Mouse (Mus musculus): ENCODE data around the gene Rnd1. TPM values are rescaled to one million over a fixed set of nuclear protein-coding genes. Genes with fewer than 3 reads are reported as not detected.
A peak's percentile ranks its signal among the peaks of the same experiment; 100 is the strongest.

The Rnd1 gene
- polyA plus RNA-seq, 1 experiment from 2014 or later = 7.3 TPM

- peak; percentile 64 for ATAC-seq (ENCODE audit: low read depth)
- 7% methylated on average over 7 of the region's 7 CpGs for WGBS
Measured at GRCm38 (mm10) chr15:98674284-98674993, 2.8 kb downstream of the Rnd1 start.

DNA sequence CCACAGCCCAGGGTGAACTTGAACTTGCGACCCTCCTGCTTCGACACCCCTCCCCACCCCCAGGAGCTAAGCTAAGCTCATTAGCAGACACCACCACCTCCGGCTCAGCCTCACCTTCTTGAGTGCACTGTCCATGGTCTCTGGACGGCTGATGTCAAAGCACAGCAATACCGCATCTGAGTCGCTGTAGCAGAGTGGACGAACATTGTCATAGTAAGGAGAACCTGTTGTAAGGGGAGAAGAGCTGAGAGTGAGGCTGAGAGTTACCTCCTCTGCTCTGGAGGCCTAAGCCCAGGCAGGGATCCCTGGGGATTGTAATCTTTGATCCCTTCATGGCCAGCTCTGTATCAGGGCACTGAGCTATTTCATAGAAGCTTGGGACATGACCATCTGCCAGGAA lies 3.5 kb downstream of the Rnd1 start:
- H3K36me3 ChIP-seq (ENCODE audit: control insufficient read depth, insufficient read depth, low read length) = no peaks in the 10 kb centered on the region
- no peak overlapping the region; the same call in 1 of the 2 replicates for H3K9ac ChIP-seq (replicated peaks; ENCODE audit: low read depth, low read length)
- H3K4me2 ChIP-seq (ENCODE audit: low read depth, low read length) = peak overlapping the region; percentile 97; the same call in 1 of the 2 replicates
- no peaks in the 10 kb centered on the region for H3K27me3 ChIP-seq (ENCODE audit: control insufficient read depth, insufficient read depth, low read length)
- WGBS = 83% methylated on average over 7 of the region's 7 CpGs
- no peak overlapping the region for H3K4me3 ChIP-seq (ENCODE audit: low read depth, low read length)
- H3K4me1 ChIP-seq (ENCODE audit: control insufficient read depth, insufficient read depth, low read length) = peaks cover 21% of the 10 kb centered on the region; the same call in 1 of the 2 replicates
- peak overlapping the region; percentile 3 for H3K27ac ChIP-seq (ENCODE audit: low read depth, low read length)
- ATAC-seq (ENCODE audit: low read depth) = no peak
- H3K9me3 ChIP-seq (ENCODE audit: control insufficient read depth, low read length) = no peaks in the 10 kb centered on the region

More at GRCm38 (mm10) chr15:98674284-98674993, 2.8 kb downstream of the Rnd1 start:
- Histone ChIP-seq H3K4me3 (ENCODE audit: low read depth, low read length) (peak overlapping the region; percentile 40), H3K36me3 (ENCODE audit: control insufficient read depth, insufficient read depth, low read length) (no peaks in the 10 kb centered on the region), H3K4me1 (ENCODE audit: control insufficient read depth, insufficient read depth, low read length) (peaks cover 21% of the 10 kb centered on the region; the same call in 1 of the 2 replicates), H3K27ac (ENCODE audit: low read depth, low read length) (peak overlapping the region; percentile 44), H3K27me3 (ENCODE audit: control insufficient read depth, insufficient read depth, low read length) (no peaks in the 10 kb centered on the region), H3K4me2 (ENCODE audit: low read depth, low read length) (peak overlapping the region; percentile 97), H3K9me3 (ENCODE audit: control insufficient read depth, low read length) (no peaks in the 10 kb centered on the region), H3K9ac (replicated peaks; ENCODE audit: low read depth, low read length) (peak overlapping the region; percentile 25)

GRCm38 (mm10) chr15:98672592-98672991 lies 4.7 kb downstream of the Rnd1 start:
- ATAC-seq (ENCODE audit: low read depth) = no peak
- 86% methylated on average over 4 of the region's 4 CpGs for WGBS
- H3K9ac ChIP-seq (replicated peaks; ENCODE audit: low read depth, low read length) = no peak overlapping the region

GRCm38 (mm10) chr15:98664042-98664907 lies 13.0 kb downstream of the Rnd1 start:
- Histone ChIP-seq H3K36me3 (ENCODE audit: control insufficient read depth, insufficient read depth, low read length) (no peaks in the 10 kb centered on the region), H3K9ac (replicated peaks; ENCODE audit: low read depth, low read length) (no peak overlapping the region), H3K4me2 (ENCODE audit: low read depth, low read length) (no peak overlapping the region), H3K27ac (ENCODE audit: low read depth, low read length) (no peak overlapping the region), H3K27me3 (ENCODE audit: control insufficient read depth, insufficient read depth, low read length) (no peaks in the 10 kb centered on the region), H3K9me3 (ENCODE audit: control insufficient read depth, low read length) (no peaks in the 10 kb centered on the region), H3K4me1 (ENCODE audit: control insufficient read depth, insufficient read depth, low read length) (peaks cover 5% of the 10 kb centered on the region; the same call in 1 of the 2 replicates), H3K4me3 (ENCODE audit: low read depth, low read length) (no peak overlapping the region)
- WGBS = 85% methylated on average over 11 of the region's 11 CpGs
- no peak for ATAC-seq (ENCODE audit: low read depth)

More at GRCm38 (mm10) chr15:98672592-98672991, 4.7 kb downstream of the Rnd1 start:
- Histone ChIP-seq H3K4me3 (ENCODE audit: low read depth, low read length) (no peak overlapping the region), H3K27ac (ENCODE audit: low read depth, low read length) (no peak overlapping the region), H3K9me3 (ENCODE audit: control insufficient read depth, low read length) (no peaks in the 10 kb centered on the region), H3K36me3 (ENCODE audit: control insufficient read depth, insufficient read depth, low read length) (no peaks in the 10 kb centered on the region), H3K4me1 (ENCODE audit: control insufficient read depth, insufficient read depth, low read length) (peaks cover 21% of the 10 kb centered on the region; the same call in 1 of the 2 replicates), H3K27me3 (ENCODE audit: control insufficient read depth, insufficient read depth, low read length) (no peaks in the 10 kb centered on the region), H3K4me2 (ENCODE audit: low read depth, low read length) (no peak overlapping the region)

GRCm38 (mm10) chr15:98662567-98663545 lies 14.4 kb downstream of the Rnd1 start, which contains the start of gene Ddx23:
Gene Ddx23 (minus strand): TSS chr15:98662894.
- WGBS = 4% methylated on average over 47 of the region's 48 CpGs
- peak; percentile 98 for ATAC-seq (ENCODE audit: low read depth)
- no peaks in the 10 kb centered on the region for H3K27me3 ChIP-seq (ENCODE audit: control insufficient read depth, insufficient read depth, low read length)

DNA sequence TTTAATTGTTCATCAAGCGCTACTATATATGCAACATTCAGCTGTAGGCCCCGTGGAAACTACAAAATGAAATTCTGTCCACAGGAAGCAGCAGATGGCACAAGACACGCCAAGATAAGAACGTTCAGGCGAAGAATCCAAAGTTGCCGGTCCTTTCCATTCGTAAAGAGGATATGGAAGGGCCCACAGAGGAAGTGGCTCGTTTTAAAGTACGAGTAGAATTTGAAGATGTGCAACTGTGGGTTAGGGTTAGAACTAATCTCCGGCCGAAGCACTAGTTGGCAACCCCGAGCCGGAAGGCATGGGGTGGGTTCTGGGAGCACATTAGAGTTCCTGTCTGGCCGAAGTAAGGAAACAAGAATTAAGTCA lies 15.1 kb downstream of the Rnd1 start:
- H3K4me3 ChIP-seq (ENCODE audit: low read depth, low read length) = peak overlapping the region; percentile 80
- peak overlapping the region; percentile 81 for H3K9ac ChIP-seq (replicated peaks; ENCODE audit: low read depth, low read length)
- no peaks in the 10 kb centered on the region for H3K27me3 ChIP-seq (ENCODE audit: control insufficient read depth, insufficient read depth, low read length)
- H3K27ac ChIP-seq (ENCODE audit: low read depth, low read length) = peak overlapping the region; percentile 83
- no peak for ATAC-seq (ENCODE audit: low read depth)
- peak overlapping the region; percentile 68 for H3K4me2 ChIP-seq (ENCODE audit: low read depth, low read length)
- peaks cover 10% of the 10 kb centered on the region for H3K36me3 ChIP-seq (ENCODE audit: control insufficient read depth, insufficient read depth, low read length)
- H3K9me3 ChIP-seq (ENCODE audit: control insufficient read depth, low read length) = no peaks in the 10 kb centered on the region
- H3K4me1 ChIP-seq (ENCODE audit: control insufficient read depth, insufficient read depth, low read length) = peaks cover 5% of the 10 kb centered on the region; the same call in 1 of the 2 replicates
- 2% methylated on average over 14 of the region's 14 CpGs for WGBS

More at GRCm38 (mm10) chr15:98662567-98663545, 14.4 kb downstream of the Rnd1 start, which contains the start of gene Ddx23:
- Histone ChIP-seq H3K9ac (replicated peaks; ENCODE audit: low read depth, low read length) (peak within 1 kb of the TSS; percentile 81), H3K36me3 (ENCODE audit: control insufficient read depth, insufficient read depth, low read length) (0 out of 2 replicates have a peak, but pooled peaks cover 5% of the 10 kb centered on the region), H3K4me3 (ENCODE audit: low read depth, low read length) (peak within 1 kb of the TSS; percentile 80), H3K4me1 (ENCODE audit: control insufficient read depth, insufficient read depth, low read length) (peaks cover 5% of the 10 kb centered on the region; the same call in 1 of the 2 replicates), H3K27ac (ENCODE audit: low read depth, low read length) (peak within 1 kb of the TSS; percentile 83), H3K9me3 (ENCODE audit: control insufficient read depth, low read length) (no peaks in the 10 kb centered on the region), H3K4me2 (ENCODE audit: low read depth, low read length) (peak within 1 kb of the TSS; percentile 68)

DNA sequence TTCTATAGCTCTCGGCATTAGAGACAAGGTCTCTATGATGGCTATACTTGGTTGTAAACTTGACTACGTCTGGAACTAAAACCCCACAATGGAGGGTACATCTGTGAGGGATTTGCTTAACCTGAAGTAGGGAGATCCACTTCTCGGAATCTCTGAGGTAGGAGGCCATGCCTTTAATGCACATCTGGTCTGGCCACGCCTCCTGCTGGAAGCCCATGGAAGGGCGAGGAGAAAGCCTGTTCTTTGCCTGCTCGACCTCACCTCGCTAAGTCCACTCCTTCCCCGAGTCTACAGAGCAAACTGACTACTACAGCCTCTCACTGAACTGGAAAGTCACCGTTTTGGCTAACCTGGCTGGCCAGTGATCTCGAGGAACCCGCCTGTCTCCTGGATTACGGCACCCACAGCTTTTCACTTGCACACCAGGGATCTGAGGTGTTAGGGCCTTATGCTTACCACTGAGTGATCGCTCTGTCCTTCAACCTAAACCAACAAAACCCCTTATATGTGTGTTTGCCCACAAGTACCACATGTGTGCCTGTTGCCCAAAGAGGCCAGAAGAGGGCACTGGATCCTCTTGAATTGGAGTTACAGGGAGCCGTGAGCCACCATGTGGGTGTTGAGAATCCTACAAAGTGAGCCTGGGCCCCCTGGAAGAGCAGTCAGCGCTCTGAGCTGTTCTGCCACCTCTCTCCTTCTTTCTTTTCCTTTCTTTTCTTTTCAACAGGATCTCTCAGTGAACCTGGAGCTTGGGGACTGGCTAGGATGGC lies 20.1 kb downstream of the Rnd1 start:
- no peaks in the 10 kb centered on the region for H3K27me3 ChIP-seq (ENCODE audit: control insufficient read depth, insufficient read depth, low read length)
- no peak overlapping the region for H3K9ac ChIP-seq (replicated peaks; ENCODE audit: low read depth, low read length)
- H3K36me3 ChIP-seq (ENCODE audit: control insufficient read depth, insufficient read depth, low read length) = peaks cover 41% of the 10 kb centered on the region
- peaks cover 5% of the 10 kb centered on the region; the same call in 1 of the 2 replicates for H3K4me1 ChIP-seq (ENCODE audit: control insufficient read depth, insufficient read depth, low read length)
- no peak overlapping the region for H3K4me2 ChIP-seq (ENCODE audit: low read depth, low read length)
- ATAC-seq (ENCODE audit: low read depth) = no peak
- H3K27ac ChIP-seq (ENCODE audit: low read depth, low read length) = no peak overlapping the region
- no peaks in the 10 kb centered on the region for H3K9me3 ChIP-seq (ENCODE audit: control insufficient read depth, low read length)
- H3K4me3 ChIP-seq (ENCODE audit: low read depth, low read length) = no peak overlapping the region
- WGBS = 87% methylated on average over 15 of the region's 15 CpGs
